Mouse (Mus musculus) testis, adult 2 months (tissue): ENCODE data around the gene Gid8.

Experiments used
- CTCF ChIP-seq: fragments of 200-500 bp; IDR thresholded peaks from 2 replicates; pipeline ENCODE4 v1.5.1; 2012; ENCODE audit warnings: low read depth, mild to moderate bottlenecking, inconsistent platforms, low read length, moderate library complexity; ENCODE audit not compliant: control insufficient read depth, insufficient read depth, insufficient replicate concordance
- POLR2A ChIP-seq: fragments of 200-500 bp; IDR thresholded peaks from 2 replicates; pipeline ENCODE4 v1.6.1; 2012; ENCODE audit warnings: low read depth, mild to moderate bottlenecking, inconsistent platforms, low read length, moderate library complexity; ENCODE audit not compliant: control insufficient read depth

- TF ChIP-seq CTCF (no peak), POLR2A (no peak)
These were observed 13.9 kb downstream of the Gid8 start for GRCm38 (mm10) chr2:180723865-180724264.
